Mouse (Mus musculus) mouse trophoblast stem cell (cell line): ENCODE data around the gene Hepacam.

ENCODE experiments used
- in situ Hi-C, 2 experiments: fragments of 300-500 bp; cut with MseI, MboI; formaldehyde crosslinking; loops; 2 replicates in 1 of 2; 3 replicates in 1 of 2; pipeline ENCODE4 v1.15.1; 2025

The Hepacam gene

DNA sequence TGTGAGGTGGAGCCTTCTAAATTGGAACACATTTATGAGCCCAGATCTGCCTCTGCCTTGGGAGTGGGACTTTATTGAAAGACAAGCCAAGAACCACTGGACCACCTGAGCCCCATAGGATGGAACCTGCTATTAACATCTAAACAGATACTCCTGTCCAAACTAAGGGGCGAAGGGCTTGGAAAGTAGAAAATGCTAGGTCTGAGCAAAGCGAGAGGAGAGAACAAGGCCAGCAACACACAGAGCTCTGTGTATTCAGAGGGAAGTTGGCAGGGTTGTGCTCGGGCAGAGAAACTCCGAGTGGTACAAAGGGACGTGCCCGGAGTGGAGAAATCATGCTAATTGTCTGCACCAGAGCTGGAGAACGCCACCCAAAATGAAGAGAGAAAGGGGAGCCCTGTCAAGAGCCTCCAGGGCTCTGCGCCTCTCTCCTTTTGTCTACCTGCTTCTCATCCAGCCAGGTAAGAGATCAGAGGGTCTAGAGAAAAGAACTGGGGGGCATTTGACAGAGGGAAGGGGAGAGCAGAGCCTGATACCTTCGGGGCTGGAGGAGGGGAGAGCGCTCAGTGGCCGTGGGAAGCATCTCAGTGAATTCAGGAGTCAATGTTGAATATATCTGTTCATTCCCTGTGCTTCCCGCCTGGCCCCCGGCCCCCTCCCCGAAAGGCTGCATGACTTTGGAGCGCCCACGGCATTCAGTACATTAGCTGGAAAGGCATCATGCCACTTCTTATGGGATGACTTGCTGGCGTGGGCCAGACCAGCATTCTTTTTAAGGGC is at the start of gene Hepacam:
Gene Hepacam (plus strand): TSS at position 51 of the 780 bp plus-strand sequence.
- in situ Hi-C loops = no loop called here

DNA sequence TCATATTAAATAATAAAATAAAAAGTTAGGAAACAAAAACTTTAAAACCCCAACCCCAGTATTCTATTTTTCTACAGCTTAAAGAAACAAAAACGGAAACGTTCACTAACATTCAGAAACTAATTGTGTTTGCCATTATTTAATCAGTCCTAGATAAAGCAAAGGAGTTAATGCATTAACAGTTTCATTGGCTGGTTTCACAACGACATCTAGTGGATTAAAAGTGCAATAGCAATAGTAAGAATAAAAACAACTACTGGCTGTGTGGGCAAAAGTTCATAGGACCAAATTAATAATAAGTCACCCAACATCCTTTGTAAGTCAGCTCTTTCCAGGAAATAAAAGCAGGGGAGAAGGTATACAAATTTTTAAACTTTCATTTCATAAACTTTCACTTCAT is 37.7 kb upstream of the Hepacam start:
- in situ Hi-C loops = loop anchor here (5.0 to 10.0 kb wide), 2 partner anchors 67 to 155 kb away; no protein-coding TSS in a partner anchor

DNA sequence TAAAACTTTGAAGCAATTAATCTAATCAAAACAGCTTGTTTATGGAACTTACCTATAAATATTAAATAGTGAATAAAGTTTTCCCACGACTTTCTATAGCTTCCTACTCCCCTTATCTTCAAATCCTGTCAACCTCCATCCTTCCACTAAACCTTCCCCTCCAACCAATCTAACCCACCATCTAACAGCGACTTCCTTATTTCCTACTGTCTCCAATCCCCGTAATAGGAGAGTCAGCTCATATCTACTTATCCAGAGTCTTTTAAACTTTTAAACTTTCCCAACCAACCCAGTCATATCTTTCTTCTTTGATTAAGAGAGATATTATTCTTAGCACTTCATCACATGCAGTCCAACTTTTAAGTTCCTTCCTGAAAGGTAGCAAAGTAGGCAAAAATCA is 21.7 kb upstream of the Hepacam start:
- in situ Hi-C loops = no loop called here

DNA sequence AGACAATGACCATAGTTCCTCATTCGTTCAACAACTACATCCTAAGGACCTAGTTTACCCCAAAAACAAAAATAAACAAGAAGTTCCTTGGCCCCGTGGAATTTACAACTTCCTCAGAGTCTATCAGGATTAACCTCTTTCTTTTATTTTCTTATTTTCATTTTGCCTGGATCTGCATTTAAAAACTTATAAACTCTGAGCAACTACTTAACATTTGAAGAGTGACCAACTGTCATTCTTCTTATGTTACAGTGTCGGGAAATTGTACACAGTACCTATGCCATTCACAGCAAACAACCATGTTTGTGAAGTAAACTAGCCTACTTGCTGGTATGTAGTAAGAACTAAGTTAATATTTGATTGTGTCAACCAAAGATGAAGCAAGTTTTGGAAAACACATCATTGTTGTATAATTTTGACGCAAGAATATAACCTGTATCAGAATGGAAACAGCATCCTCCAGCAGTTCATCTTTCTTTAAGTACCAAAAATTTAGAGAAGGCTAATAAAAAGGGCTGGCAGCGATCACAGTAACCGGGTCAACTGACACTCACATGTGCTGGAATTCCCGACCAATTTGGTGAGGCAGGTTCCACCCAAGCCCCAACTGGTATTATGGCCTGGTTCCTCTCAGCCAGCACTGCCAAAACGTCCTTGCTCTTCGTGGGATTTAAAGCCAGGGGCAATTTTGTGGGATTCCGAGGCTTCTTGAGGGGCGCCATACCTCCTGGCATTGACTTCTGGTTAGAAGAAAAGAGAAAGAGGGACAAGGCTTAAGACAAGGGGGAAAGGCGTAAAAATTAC is 19.8 kb upstream of the Hepacam start:
- in situ Hi-C loops = no loop called here

DNA sequence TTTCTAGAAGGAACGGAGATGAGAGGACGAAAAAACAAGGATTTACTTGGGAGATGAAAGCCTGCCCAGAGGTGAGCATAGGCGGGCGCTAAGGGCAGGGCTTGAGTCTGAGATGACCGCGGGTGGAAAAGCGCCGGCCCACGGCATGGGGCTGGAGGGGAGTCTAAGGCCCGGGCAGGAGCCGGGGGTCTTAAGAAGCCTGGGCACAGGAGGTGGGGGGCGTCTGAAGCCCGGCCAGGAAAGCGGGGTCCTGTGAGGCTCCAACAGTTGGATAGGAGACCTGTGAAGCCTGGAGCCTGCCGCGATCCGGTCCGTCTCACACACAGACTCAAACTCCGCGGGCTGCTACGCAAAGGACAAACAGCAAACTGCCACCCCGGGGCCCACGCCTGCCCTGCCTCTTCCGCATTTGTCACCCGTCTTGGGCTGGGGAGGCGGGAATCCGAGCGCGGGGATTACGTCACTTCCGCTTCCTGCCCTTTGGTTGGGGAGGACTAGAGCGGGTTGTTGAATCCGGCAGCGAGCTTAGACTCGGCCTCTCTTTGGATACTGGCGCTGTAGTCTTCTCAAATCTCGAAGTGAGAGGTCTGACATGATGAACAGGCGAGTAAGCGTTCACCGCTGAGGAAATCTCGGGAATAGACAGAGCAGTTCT is 19.0 kb upstream of the Hepacam start, which contains the start of gene Ccdc15:
Gene Ccdc15 (minus strand): TSS at position 445 of the 655 bp plus-strand sequence.
- in situ Hi-C loops = no loop called here

DNA sequence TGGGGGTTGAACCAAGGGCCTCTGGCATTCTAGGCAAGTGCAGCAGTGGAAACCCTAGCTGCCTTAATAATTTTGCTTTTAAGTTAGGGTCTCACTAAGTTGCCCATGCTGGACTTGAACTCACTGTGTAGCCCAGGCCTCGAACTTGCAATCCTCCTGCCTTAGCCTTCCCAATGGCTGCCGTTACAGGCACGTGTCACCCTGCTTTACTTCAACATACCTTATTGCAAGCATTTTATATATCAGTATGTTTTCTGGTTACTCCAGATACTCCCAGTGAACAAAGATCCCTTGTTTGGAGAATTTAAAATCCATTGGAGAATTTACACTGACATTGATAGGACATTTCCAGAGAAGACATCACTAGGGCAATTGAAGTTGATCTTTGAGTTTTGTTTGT is 18.1 kb upstream of the Hepacam start:
- in situ Hi-C loops = no loop called here

DNA sequence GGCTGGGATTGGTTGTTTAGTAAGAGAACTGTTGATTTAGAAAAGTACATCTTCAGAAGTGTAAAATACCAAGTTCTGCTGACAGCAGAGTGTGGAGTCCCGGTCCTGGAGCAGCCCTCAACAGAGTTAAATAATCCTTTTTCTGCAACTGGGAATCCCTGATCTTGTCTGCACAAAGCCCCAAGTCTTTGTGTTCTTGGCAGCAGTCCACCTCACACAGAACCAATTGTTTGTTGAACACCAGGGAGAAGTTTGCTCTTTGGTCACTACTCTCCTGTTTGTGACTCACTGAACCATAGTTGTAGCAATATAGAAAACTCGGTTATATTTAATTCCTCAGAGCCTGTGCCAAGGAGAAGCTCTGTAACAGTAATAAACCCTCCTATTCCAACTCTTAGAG is 15.9 kb upstream of the Hepacam start:
- in situ Hi-C loops = no loop called here

DNA sequence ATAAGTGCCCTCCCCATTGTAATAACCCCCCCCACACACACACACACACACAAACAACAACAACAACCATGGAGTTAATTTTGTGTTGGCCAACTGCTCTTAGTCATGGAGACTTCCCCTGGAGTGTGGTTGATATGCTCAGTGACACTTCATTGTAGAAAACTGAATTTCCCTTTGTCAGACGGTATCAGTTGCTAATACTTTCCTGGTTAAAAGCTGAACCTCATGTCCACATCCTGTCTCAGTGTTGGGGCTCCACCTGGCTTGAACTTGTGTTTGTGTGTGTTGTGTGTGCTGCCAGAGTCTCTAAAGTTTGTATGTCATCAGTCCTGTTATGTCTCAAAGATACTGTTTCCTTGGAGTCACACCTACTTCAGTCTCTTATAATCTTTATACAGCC is 12.7 kb upstream of the Hepacam start:
- in situ Hi-C loops = no loop called here

DNA sequence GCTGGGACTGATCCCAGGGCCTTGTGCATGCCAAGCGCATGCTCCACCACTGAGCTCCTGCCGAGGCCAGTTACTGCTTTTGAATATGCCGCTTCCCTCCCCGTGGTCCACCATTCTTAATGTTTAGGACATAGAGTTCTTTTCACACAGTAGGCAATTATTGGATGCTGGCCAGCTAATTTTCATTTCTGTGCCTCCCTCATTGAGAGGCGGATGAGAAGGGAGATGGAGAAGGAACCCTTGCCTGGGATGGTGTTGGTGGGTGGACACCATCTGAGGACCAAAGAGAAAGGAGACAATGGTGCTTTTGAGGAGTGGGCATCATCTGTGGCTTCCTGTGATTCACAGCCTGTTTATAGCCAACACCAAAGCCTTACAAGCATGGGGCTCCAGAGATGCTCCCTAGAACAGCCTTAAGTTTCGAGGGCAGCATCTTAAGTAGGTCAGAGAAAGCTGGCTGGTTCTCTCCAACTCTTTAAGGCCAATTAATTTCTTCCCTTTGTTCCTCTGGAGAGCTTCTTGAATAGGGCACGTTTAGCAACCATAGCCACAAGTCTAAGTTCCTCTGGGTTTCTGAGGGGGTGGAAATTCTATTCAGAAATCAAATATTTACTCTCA is 8.3 kb upstream of the Hepacam start:
- in situ Hi-C loops = no loop called here

DNA sequence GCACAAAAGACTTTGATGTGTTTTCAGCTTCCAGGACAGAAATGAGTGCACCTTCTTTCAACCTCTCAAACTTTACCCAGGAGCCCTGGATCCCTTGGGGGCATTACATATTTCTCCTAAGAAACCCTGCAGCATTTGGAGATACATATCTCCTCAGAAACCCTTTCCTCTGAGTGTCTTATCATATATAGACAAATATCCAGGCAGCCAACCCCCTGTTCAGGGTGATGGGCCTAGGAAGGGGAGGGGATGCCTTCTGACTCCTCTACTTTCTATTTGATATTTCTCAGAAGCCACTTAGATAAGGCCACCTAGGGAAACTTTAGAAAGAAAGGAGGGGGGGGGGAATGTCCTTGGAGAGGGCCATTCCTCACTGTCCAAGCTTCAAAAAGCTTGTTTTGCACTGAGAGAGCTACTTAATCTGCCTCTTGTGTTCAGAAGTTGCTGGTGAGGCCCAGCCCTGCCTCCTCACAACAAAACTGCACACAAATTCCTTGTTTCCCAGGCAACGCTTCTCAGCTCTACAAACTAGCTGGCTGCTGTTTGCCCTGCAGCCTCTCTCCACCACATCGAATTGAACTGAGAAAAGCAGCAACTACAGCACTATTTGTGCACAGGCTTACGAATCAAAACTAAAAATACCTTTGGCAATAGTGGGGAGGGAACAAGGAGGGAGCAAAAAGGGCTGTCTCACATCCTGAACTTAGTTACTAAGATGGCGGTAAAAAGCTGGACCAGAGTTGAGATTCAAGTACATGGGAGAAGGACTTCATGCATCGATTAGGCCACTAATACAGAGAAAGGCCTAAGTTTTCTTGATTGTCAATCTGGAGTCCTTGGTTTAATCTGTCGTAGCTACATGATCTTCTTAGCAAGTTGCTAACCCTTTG is 7.6 kb upstream of the Hepacam start:
- in situ Hi-C loops = no loop called here

DNA sequence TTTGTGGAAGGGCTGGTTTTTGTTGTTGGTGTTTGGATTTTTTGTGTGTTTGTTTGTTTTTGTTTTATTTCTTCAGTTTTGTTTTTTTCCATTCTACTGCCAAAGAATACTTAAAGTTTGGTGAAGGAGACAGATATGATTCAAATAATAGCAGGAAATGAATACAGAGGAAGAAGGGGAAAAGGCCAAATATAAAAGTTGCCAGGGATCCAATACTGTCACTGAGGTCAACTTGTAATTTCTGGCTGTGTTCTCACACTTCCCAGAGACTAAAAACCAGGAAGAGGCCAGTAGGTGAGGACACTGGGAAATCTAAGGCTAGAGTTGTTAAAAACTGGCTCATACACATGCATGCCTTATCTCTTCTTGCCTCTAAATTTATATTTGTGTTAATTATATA is 5.1 kb upstream of the Hepacam start:
- in situ Hi-C loops = no loop called here

DNA sequence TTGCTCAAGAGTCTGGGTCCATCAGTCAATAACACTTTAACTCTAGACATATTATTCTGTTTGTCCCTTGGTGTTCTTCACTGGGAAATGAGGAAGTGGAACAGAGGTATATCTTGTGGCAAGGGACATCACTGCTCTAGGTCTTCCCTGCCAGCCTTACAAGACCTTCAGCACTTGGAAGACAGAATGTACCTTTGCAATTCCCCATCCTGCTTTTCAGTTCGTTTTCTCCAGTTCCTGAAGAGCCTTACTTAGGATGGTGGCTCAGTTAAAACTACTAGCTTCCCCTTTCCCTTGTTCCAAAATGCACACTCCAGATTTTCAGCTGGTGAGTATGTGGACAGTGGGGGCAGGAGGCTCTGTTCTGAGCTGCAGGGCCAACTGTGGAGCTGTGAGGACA is 4.3 kb upstream of the Hepacam start:
- in situ Hi-C loops = no loop called here

DNA sequence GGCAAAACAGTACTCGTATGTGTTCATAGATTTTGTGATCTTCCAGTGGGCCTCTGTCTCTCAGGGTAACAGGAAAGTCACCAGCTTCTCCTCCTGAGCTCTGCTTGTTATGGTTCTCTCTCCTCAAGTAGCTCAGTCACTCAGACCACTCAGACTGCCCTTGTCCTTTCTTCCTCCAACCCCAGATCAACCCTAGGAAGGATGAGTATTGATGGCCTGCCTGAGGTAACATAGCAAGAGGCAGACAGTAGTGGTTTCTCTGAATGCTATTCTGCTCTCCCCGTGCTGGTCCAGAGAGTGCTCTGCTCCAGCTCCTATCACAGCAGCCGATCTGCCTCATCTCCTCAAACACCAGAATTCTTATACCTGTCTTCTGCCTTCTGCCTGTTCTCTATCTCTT is 3.6 kb upstream of the Hepacam start:
- in situ Hi-C loops = no loop called here

DNA sequence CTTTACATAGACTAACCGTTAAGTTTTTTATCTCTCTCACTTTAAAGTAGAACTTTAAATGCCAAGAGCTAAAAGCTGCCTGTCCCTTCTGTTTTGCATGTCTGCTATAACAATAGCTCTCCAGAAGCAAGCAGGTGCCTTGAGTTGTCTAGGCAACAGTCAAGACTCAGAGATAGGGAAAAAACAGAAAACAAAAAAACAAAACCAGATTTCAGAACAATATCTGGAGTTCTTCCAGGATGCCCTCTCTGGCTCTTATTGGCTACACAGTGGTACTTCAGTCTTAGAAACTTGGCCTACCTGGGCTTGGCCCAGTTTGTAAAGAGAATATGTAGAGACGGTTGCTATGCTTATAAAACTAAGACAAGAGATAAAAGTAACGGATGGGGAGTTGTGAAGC is 2.8 kb upstream of the Hepacam start:
- in situ Hi-C loops = no loop called here

DNA sequence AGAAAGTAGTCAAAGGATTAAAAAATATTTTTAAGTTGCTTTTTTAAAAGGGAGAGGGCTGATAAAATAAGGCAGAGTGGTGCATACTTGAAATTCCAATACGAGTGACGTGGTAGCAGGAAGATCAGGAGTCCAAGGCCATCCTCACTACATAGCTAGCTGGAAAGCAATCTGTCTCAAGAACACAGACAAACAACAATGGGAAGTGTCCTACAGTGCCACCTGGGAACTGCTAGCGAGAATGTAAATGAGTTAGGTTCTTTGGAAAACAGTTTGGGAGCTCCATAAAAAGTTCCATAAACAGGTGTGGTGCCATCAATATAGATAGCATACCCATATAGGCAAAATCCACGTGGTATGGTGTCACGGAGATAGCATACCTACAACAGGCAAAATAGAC is 1.4 kb upstream of the Hepacam start:
- in situ Hi-C loops = no loop called here

DNA sequence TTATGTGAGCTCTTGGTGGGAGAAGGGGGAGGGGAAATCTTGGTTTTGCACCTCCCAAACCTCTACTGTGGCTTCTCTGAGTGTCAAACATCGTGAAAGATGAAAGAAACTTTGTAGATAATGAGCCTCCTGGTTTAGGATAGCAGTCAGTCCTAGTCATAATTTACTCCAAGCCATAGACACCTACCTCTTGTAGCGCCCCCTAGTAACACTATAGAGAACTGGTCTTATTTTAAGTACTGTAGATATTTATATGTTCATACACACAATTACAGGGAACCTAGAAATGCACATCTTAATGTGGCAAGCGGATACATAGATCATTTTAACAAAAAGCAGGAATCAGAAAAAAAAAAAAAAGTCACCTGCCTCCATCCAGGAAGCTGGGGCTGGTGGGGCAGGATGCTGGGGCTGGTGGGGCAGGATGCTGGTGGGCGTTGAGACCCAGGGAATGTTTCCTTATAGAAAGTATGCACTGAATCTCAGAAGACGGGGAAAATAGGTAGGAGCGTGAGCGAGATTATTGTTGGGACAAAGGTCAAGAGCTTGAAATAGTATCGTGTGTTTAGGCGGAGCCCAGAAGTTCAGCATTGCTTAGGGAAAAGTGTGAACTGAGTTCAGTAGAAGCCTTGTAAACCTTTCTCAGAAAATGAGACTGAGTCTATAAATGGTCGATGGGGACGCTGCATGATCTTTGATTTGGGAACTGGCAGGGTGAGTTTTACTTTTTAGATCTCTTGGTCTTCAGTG is 1.1 kb downstream of the Hepacam start:
- in situ Hi-C loops = no loop called here

DNA sequence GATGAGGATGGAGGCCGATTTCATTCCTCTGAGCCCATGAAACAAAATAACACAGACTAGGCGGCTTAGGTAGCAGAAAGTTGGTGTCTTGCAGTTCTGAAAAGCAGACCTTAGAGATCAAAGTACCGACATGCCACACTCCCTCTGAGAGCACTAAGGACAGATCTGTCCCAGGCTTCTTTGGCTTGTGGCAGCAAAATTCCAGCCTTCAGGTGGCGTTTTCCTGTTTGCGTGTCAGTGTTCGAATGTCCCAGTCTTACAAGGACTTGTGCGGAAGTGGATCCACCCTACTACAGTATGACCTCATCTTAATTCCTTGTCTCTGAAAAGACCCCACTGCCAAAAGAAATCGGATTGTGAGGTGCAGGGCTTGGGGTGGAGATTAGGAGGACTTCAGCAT is 1.7 kb downstream of the Hepacam start:
- in situ Hi-C loops = no loop called here

DNA sequence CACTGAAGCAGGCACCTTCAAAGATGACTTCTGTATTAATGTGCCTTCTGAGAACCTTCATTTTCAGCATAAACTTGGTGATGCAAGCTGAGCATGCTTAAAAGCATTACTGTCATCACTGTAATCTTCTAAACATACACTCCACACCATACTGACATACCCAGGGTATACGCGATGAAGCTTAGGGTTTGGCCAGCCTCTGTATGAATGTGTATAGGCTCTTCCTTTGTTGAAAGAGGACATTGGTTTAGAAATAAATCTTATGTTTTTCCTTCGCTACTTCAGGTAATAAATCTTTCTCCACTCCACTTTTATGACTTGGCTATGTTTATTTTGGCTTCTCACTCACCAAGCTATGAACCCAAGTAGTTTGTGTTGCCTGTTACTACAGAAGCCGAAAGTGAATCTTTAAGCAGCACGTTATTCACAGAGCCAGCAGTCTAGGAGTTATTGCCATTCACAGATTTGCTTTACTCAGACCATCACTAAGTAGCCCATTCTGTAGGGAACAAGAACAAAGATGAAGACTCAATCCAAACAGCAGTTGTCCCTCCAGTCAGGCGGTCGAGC is 4.2 kb downstream of the Hepacam start:
- in situ Hi-C loops = no loop called here

DNA sequence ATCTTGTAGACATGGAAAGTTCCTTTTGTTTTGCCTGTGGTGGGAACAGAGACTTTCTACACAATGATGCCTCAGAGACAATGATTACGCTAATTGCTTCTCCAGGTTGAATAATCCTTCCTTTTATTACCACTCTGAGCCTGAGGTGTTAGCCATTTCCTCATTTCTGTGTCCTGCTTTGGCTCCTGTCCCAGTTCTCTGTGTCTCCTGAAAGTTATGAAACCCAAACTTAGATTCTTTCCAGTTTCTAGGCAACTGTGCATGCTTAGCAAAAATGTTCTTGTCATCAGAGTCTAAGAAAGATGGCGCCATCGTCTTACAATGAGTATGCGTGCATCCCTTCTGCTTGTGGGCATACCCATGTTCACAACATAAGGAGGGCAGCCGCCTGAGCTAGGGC is 8.6 kb downstream of the Hepacam start:
- in situ Hi-C loops = no loop called here

DNA sequence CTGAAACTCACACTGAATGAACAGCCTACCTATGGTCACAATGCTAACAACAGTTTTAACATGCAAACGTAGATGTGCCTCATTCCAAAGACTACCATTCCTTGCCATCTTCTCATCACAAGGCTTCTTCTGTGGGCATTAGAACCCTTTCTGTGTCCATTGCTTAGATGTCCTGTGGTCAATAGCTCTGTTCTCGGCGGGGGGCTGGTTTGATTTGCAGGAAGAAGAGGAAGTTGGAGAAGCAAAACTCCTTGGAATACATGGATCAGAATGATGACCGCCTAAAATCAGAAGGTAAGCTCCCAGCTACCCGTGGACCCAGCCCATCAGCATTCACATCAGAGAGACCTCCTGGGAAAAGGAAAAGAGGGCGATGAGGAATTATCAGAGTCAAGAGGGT is 16.0 kb downstream of the Hepacam start:
- in situ Hi-C loops = no loop called here
